Mouse (Mus musculus): Measurements from ENCODE around the gene Ndufa13. TPM values are rescaled to one million over a fixed set of nuclear protein-coding genes. Genes with fewer than 3 reads are reported as not detected.

Gene Ndufa13
- polyA plus RNA-seq, 1 experiment from 2014 or later, result 169 TPM

DNA sequence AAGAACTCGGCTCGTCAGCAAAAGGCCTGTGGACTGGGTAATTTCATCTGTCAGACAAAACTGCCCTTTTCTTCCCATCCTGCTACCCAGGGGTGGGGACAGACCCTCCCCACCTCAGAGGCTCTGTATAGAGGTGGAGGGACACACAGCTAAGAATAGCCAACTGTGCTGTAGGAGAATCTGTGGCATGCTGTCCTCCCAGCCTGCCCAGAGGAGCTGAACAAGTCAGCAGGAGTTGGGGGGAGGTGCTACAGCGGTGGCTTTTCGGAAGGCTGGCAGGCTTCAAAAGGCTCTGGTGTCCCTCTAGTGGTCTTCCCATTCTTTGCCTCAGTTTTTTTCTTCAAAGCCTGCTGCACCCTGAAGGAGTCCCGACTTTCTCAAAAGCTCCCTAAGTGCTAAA lies 13.4 kb upstream of the Ndufa13 start:
- 46% methylated on average over 5 of the region's 5 CpGs for WGBS

DNA sequence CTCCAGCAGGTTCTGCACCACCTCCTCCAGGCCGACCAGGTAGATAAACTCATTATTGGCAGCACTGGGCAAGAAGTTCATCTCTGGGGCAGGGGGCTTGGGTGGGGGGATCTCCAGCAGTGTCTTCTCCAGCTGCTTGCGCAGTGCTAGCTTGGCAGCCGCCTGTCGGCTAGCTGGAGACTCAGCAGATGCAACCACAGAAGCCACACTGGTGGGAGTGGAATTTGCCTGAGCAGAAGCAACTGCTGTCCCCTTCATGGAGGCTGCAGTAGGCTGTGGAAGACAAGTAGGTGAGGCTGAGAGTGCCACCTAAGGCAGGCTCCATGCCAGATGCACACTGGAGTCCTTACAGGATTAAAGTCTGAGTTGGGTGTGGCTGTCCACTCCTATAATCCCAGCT lies 12.2 kb upstream of the Ndufa13 start:
- no peak for ATAC-seq (ENCODE audit: low FRiP score)

More for the DNA sequence above, 13.4 kb upstream of the Ndufa13 start:
- Histone ChIP-seq H3K9me3 (ENCODE audit: control insufficient read depth, low read length) (no peaks in the 10 kb centered on the region), H3K4me3 (ENCODE audit: low read depth, low read length) (no peak overlapping the region), H3K27me3 (ENCODE audit: control insufficient read depth, insufficient read depth, low read length) (no peaks in the 10 kb centered on the region), H3K9ac (ENCODE audit: low read depth, low read length) (no peak overlapping the region), H3K4me1 (replicated peaks; ENCODE audit: control insufficient read depth, insufficient read depth, low read length) (no peaks in the 10 kb centered on the region), H3K36me3 (ENCODE audit: control insufficient read depth, insufficient read depth, low read length) (peaks cover 19% of the 10 kb centered on the region; the same call in 1 of the 2 replicates), H3K4me2 (replicated peaks; ENCODE audit: low read depth, low read length) (no peak overlapping the region), H3K27ac (ENCODE audit: low read depth, low read length) (no peak overlapping the region)
- ATAC-seq (ENCODE audit: low FRiP score) (no peak), DNase-seq (ENCODE audit: low spot score) (peak; percentile 33)

GRCm38 (mm10) chr8:69912478-69913074 lies 10.2 kb upstream of the Ndufa13 start:
- ATAC-seq (ENCODE audit: low FRiP score) (no peak), DNase-seq (ENCODE audit: low spot score) (no peak)
- 91% methylated on average over 12 of the region's 12 CpGs for WGBS
- no peak overlapping the region for H3K4me2 ChIP-seq (replicated peaks; ENCODE audit: low read depth, low read length)
- H3K36me3 ChIP-seq (ENCODE audit: control insufficient read depth, insufficient read depth, low read length), result peaks cover 23% of the 10 kb centered on the region; the same call in 1 of the 2 replicates
- H3K4me3 ChIP-seq (ENCODE audit: low read depth, low read length), result no peak overlapping the region
- no peaks in the 10 kb centered on the region for H3K27me3 ChIP-seq (ENCODE audit: control insufficient read depth, insufficient read depth, low read length)
- H3K4me1 ChIP-seq (replicated peaks; ENCODE audit: control insufficient read depth, insufficient read depth, low read length), result no peaks in the 10 kb centered on the region
- H3K9me3 ChIP-seq (ENCODE audit: control insufficient read depth, low read length), result no peaks in the 10 kb centered on the region
- no peak overlapping the region for H3K27ac ChIP-seq (ENCODE audit: low read depth, low read length)
- no peak overlapping the region for H3K9ac ChIP-seq (ENCODE audit: low read depth, low read length)

More for the DNA sequence above, 12.2 kb upstream of the Ndufa13 start:
- Histone ChIP-seq H3K36me3 (ENCODE audit: control insufficient read depth, insufficient read depth, low read length) (peaks cover 19% of the 10 kb centered on the region; the same call in 1 of the 2 replicates), H3K4me2 (replicated peaks; ENCODE audit: low read depth, low read length) (no peak overlapping the region), H3K9ac (ENCODE audit: low read depth, low read length) (no peak overlapping the region), H3K4me3 (ENCODE audit: low read depth, low read length) (no peak overlapping the region), H3K27me3 (ENCODE audit: control insufficient read depth, insufficient read depth, low read length) (no peaks in the 10 kb centered on the region), H3K27ac (ENCODE audit: low read depth, low read length) (no peak overlapping the region), H3K9me3 (ENCODE audit: control insufficient read depth, low read length) (no peaks in the 10 kb centered on the region), H3K4me1 (replicated peaks; ENCODE audit: control insufficient read depth, insufficient read depth, low read length) (no peaks in the 10 kb centered on the region)
- WGBS, result 89% methylated on average over 4 of the region's 4 CpGs
- no peak for DNase-seq (ENCODE audit: low spot score)

DNA sequence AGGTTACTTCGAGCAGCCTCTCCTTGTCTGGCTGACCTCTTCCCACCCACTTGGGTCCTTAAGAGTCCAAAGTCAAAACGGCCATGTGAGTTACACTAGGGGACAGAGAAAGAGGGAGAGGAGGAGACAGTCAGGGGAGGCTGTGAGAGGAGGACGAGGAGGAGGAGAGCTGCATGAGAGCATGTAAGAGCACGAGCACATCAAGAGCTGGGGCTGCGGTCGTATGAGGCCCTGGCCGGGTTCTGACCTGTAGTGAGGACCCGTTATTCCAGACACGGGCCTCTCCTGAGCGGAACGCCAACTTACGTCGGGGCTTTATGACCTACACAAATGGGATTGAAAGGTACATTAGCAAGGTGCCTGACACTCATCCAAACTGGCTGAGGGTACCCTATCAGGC lies 9.6 kb upstream of the Ndufa13 start:
- 95% methylated on average over 13 of the region's 13 CpGs for WGBS
- Histone ChIP-seq H3K27ac (ENCODE audit: low read depth, low read length) (no peak overlapping the region), H3K4me1 (replicated peaks; ENCODE audit: control insufficient read depth, insufficient read depth, low read length) (no peaks in the 10 kb centered on the region), H3K9ac (ENCODE audit: low read depth, low read length) (no peak overlapping the region), H3K36me3 (ENCODE audit: control insufficient read depth, insufficient read depth, low read length) (peaks cover 23% of the 10 kb centered on the region; the same call in 1 of the 2 replicates), H3K27me3 (ENCODE audit: control insufficient read depth, insufficient read depth, low read length) (no peaks in the 10 kb centered on the region), H3K4me2 (replicated peaks; ENCODE audit: low read depth, low read length) (no peak overlapping the region), H3K4me3 (ENCODE audit: low read depth, low read length) (no peak overlapping the region), H3K9me3 (ENCODE audit: control insufficient read depth, low read length) (no peaks in the 10 kb centered on the region)
- ATAC-seq (ENCODE audit: low FRiP score) (no peak), DNase-seq (ENCODE audit: low spot score) (no peak)

- no peaks in the 10 kb centered on the region for H3K27me3 ChIP-seq (ENCODE audit: control insufficient read depth, insufficient read depth, low read length)
- H3K27ac ChIP-seq (ENCODE audit: low read depth, low read length), result no peak overlapping the region
- DNase-seq (ENCODE audit: low spot score) (no peak), ATAC-seq (ENCODE audit: low FRiP score) (no peak)
- 0 out of 2 replicates have a peak, but pooled peaks cover 3% of the 10 kb centered on the region for H3K4me1 ChIP-seq (replicated peaks; ENCODE audit: control insufficient read depth, insufficient read depth, low read length)
- no peak overlapping the region for H3K9ac ChIP-seq (ENCODE audit: low read depth, low read length)
- 86% methylated on average over 2 of the region's 2 CpGs for WGBS
- H3K4me2 ChIP-seq (replicated peaks; ENCODE audit: low read depth, low read length), result no peak overlapping the region
- H3K4me3 ChIP-seq (ENCODE audit: low read depth, low read length), result no peak overlapping the region
- no peaks in the 10 kb centered on the region for H3K9me3 ChIP-seq (ENCODE audit: control insufficient read depth, low read length)
- H3K36me3 ChIP-seq (ENCODE audit: control insufficient read depth, insufficient read depth, low read length), result peaks cover 7% of the 10 kb centered on the region; the same call in 1 of the 2 replicates
These were observed 4.7 kb upstream of the Ndufa13 start for GRCm38 (mm10) chr8:69907106-69907505.

DNA sequence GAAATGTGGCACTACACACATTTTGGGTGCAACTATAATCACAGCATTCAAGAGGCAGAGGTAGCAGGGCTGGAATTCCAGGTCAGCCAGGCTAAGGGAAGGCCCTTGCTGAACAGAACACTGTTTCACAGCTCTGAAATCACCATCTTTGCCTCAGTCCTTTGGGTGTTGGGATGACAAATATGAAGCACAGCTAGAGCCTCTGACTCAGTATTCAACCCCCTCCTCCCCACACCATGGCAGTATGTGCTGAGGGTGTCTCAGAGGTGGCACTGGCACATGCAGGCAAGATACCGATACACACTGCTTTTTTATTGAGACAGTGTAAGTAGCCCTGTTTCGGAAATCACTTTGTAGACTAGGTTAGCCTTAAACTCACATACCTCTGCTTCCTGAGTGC lies 3.9 kb upstream of the Ndufa13 start:
- DNase-seq (ENCODE audit: low spot score), result no peak
- Histone ChIP-seq H3K36me3 (ENCODE audit: control insufficient read depth, insufficient read depth, low read length) (peaks cover 7% of the 10 kb centered on the region; the same call in 1 of the 2 replicates), H3K4me1 (replicated peaks; ENCODE audit: control insufficient read depth, insufficient read depth, low read length) (0 out of 2 replicates have a peak, but pooled peaks cover 3% of the 10 kb centered on the region), H3K4me3 (ENCODE audit: low read depth, low read length) (no peak overlapping the region), H3K4me2 (replicated peaks; ENCODE audit: low read depth, low read length) (no peak overlapping the region), H3K9me3 (ENCODE audit: control insufficient read depth, low read length) (no peaks in the 10 kb centered on the region), H3K27me3 (ENCODE audit: control insufficient read depth, insufficient read depth, low read length) (no peaks in the 10 kb centered on the region), H3K27ac (ENCODE audit: low read depth, low read length) (no peak overlapping the region), H3K9ac (ENCODE audit: low read depth, low read length) (no peak overlapping the region)
- 85% methylated on average over 2 of the region's 2 CpGs for WGBS
- ATAC-seq (ENCODE audit: low FRiP score), result no peak

- no peak overlapping the region for H3K4me3 ChIP-seq (ENCODE audit: low read depth, low read length)
- no peak overlapping the region for H3K27ac ChIP-seq (ENCODE audit: low read depth, low read length)
- H3K9ac ChIP-seq (ENCODE audit: low read depth, low read length), result no peak overlapping the region
- no peak overlapping the region for H3K4me2 ChIP-seq (replicated peaks; ENCODE audit: low read depth, low read length)
- no peaks in the 10 kb centered on the region for H3K27me3 ChIP-seq (ENCODE audit: control insufficient read depth, insufficient read depth, low read length)
- DNase-seq (ENCODE audit: low spot score) (no peak), ATAC-seq (ENCODE audit: low FRiP score) (no peak)
- H3K9me3 ChIP-seq (ENCODE audit: control insufficient read depth, low read length), result no peaks in the 10 kb centered on the region
- 88% methylated on average over 8 of the region's 8 CpGs for WGBS
- peaks cover 3% of the 10 kb centered on the region; the same call in 1 of the 2 replicates for H3K36me3 ChIP-seq (ENCODE audit: control insufficient read depth, insufficient read depth, low read length)
- 0 out of 2 replicates have a peak, but pooled peaks cover 5% of the 10 kb centered on the region for H3K4me1 ChIP-seq (replicated peaks; ENCODE audit: control insufficient read depth, insufficient read depth, low read length)
These were observed 1.7 kb upstream of the Ndufa13 start for GRCm38 (mm10) chr8:69904096-69904495.

GRCm38 (mm10) chr8:69903063-69903542 lies 745 bp upstream of the Ndufa13 start:
- Histone ChIP-seq H3K27ac (ENCODE audit: low read depth, low read length) (peak overlapping the region; percentile 70), H3K4me2 (replicated peaks; ENCODE audit: low read depth, low read length) (peak overlapping the region; percentile 62), H3K4me1 (replicated peaks; ENCODE audit: control insufficient read depth, insufficient read depth, low read length) (0 out of 2 replicates have a peak, but pooled peaks cover 5% of the 10 kb centered on the region), H3K36me3 (ENCODE audit: control insufficient read depth, insufficient read depth, low read length) (no peaks in the 10 kb centered on the region), H3K4me3 (ENCODE audit: low read depth, low read length) (peak overlapping the region; percentile 66), H3K27me3 (ENCODE audit: control insufficient read depth, insufficient read depth, low read length) (no peaks in the 10 kb centered on the region), H3K9me3 (ENCODE audit: control insufficient read depth, low read length) (no peaks in the 10 kb centered on the region), H3K9ac (ENCODE audit: low read depth, low read length) (peak overlapping the region; percentile 73)
- ATAC-seq (ENCODE audit: low FRiP score), result peak; percentile 86
- DNase-seq (ENCODE audit: low spot score), result peak; percentile 100
- WGBS, result under 1% methylated on average over 42 of the region's 45 CpGs

Data from hindbrain, embryonic 11.5 days (tissue).